Mouse (Mus musculus) testis, adult 2 months (tissue): ENCODE measurements around the gene Tbl1x. TPM values are rescaled to one million over a fixed set of nuclear protein-coding genes. Genes with fewer than 3 reads are reported as not detected.

Experiments
- H3K27ac ChIP-seq: fragments of 200-500 bp; 2 replicates; pipeline ENCODE4 v1.5.1; 2012; ENCODE audit warnings: low read depth, low read length; ENCODE audit not compliant: control insufficient read depth, insufficient read depth
- H3K27me3 ChIP-seq: fragments of 200-500 bp; 2 replicates; pipeline ENCODE4 v1.6.1; 2012; ENCODE audit warnings: mild to moderate bottlenecking, low read length, moderate library complexity; ENCODE audit not compliant: control insufficient read depth, insufficient read depth
- H3K36me3 ChIP-seq: fragments of 200-500 bp; 2 replicates; pipeline ENCODE4 v1.6.1; 2012; ENCODE audit warnings: mild to moderate bottlenecking, low read length; ENCODE audit not compliant: control insufficient read depth, insufficient read depth
- H3K4me1 ChIP-seq: fragments of 200-500 bp; 2 replicates; pipeline ENCODE4 v1.6.1; 2012; ENCODE audit warnings: low read length; ENCODE audit not compliant: control insufficient read depth, insufficient read depth
- H3K4me3 ChIP-seq: fragments of 200-500 bp; 2 replicates; pipeline ENCODE4 v1.5.1; 2012; ENCODE audit warnings: low read depth, mild to moderate bottlenecking, low read length, moderate library complexity, mixed read lengths; ENCODE audit not compliant: control insufficient read depth
- CTCF ChIP-seq: fragments of 200-500 bp; IDR thresholded peaks from 2 replicates; pipeline ENCODE4 v1.5.1; 2012; ENCODE audit warnings: low read depth, mild to moderate bottlenecking, inconsistent platforms, low read length, moderate library complexity; ENCODE audit not compliant: control insufficient read depth, insufficient read depth, insufficient replicate concordance
- POLR2A ChIP-seq: fragments of 200-500 bp; IDR thresholded peaks from 2 replicates; pipeline ENCODE4 v1.6.1; 2012; ENCODE audit warnings: low read depth, mild to moderate bottlenecking, inconsistent platforms, low read length, moderate library complexity; ENCODE audit not compliant: control insufficient read depth
- polyA plus RNA-seq: library from polyadenylated mRNA; depleted of rRNA; stranded (reverse); fragments of >200 nt; gene quantifications from 2 replicates; pipeline ENCODE4 v1.2.3, GENCODE M21; 2012

The Tbl1x gene
- polyA plus RNA-seq, 1 experiment: 5.1 TPM

DNA sequence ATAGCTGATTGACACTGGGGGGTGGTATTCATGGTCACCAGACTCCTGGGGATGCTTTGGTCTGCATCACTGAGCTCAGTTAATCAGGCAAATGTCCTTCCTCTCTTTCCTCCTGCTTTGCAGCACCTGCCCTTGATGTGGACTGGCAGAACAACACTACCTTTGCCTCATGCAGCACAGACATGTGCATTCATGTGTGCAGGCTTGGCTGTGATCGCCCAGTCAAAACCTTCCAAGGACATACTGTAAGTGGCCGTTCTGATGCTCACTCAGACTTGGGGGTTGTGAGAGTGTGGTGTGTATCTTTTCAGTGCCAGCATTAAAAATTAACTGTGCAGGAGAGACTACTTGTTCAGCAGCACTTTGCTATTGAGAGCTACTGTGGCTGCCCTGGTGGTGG, 139.4 kb downstream of the Tbl1x start:
- H3K27ac ChIP-seq: no peak overlapping the region
- TF ChIP-seq CTCF: no peak
- TF ChIP-seq POLR2A: no peak
- H3K4me3 ChIP-seq: no peak overlapping the region
- no peaks in the 10 kb centered on the region for H3K4me1 ChIP-seq
- H3K27me3 ChIP-seq: no peaks in the 10 kb centered on the region
- H3K36me3 ChIP-seq: no peaks in the 10 kb centered on the region

DNA sequence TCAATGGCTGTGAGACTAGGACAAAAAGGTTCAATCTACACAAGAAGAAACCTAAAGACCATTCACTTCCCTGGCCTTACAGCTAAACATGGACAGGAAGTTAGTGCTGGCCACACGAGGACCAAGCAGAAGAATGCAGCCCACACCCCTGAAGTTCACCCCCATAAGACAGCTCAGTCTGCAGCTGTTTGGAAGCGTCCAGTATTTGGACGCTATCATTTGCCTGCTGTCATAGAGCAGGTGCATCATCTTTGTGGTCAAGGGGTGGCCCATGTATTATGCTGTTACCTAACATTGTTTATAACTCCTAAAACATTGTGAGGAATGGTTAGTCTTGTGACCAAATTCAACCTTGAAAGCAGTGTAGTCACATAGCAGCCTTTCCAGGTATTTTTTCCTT, 151.2 kb downstream of the Tbl1x start:
- TF ChIP-seq POLR2A: no peak
- TF ChIP-seq CTCF: no peak
- Histone ChIP-seq H3K36me3 (no peaks in the 10 kb centered on the region), H3K27ac (no peak overlapping the region), H3K27me3 (no peaks in the 10 kb centered on the region), H3K4me1 (no peaks in the 10 kb centered on the region), H3K4me3 (no peak overlapping the region)

GRCm38 (mm10) chrX:77663276-77663675, 152.5 kb downstream of the Tbl1x start:
- Histone ChIP-seq H3K4me3 (no peak overlapping the region), H3K4me1 (no peaks in the 10 kb centered on the region), H3K27ac (no peak overlapping the region), H3K27me3 (no peaks in the 10 kb centered on the region), H3K36me3 (no peaks in the 10 kb centered on the region)
- TF ChIP-seq POLR2A: no peak
- TF ChIP-seq CTCF: no peak

DNA sequence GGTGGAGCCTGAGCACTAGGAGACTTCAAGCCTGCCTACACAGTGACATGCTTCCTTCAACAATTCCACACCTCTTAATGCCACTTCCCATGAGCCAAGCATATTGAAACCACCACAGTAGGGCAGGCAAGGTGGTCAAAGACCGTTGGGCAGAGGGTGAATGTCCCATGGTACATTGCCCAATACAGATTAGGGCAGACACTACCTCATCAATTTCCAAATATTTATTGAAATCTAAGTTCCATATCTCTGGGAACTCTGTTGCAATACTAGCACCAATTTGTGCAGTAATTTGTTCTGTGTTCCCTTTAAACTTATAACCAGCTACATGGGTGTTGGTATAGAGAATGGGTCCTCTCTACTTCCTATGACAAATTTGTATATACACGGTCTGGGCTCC, 154.2 kb downstream of the Tbl1x start:
- Histone ChIP-seq H3K4me3 (no peak overlapping the region), H3K36me3 (no peaks in the 10 kb centered on the region), H3K27ac (no peak overlapping the region), H3K27me3 (no peaks in the 10 kb centered on the region), H3K4me1 (no peaks in the 10 kb centered on the region)
- TF ChIP-seq POLR2A (no peak), CTCF (no peak)

GRCm38 (mm10) chrX:77666911-77667310, 156.1 kb downstream of the Tbl1x start:
- no peak overlapping the region for H3K4me3 ChIP-seq
- no peaks in the 10 kb centered on the region for H3K4me1 ChIP-seq
- no peak overlapping the region for H3K27ac ChIP-seq
- no peaks in the 10 kb centered on the region for H3K36me3 ChIP-seq
- H3K27me3 ChIP-seq: no peaks in the 10 kb centered on the region
- TF ChIP-seq POLR2A (no peak), CTCF (no peak)

GRCm38 (mm10) chrX:77667441-77667840, 156.6 kb downstream of the Tbl1x start:
- no peaks in the 10 kb centered on the region for H3K27me3 ChIP-seq
- no peaks in the 10 kb centered on the region for H3K36me3 ChIP-seq

GRCm38 (mm10) chrX:77669779-77670550, 159.2 kb downstream of the Tbl1x start:
- H3K27me3 ChIP-seq: no peaks in the 10 kb centered on the region
- H3K27ac ChIP-seq: 0 out of 2 replicates have a peak overlapping the region, but pooled peaks have one; percentile 36
- H3K4me1 ChIP-seq: no peaks in the 10 kb centered on the region
- no peak for TF ChIP-seq POLR2A
- no peak for TF ChIP-seq CTCF
- no peak overlapping the region for H3K4me3 ChIP-seq
- no peaks in the 10 kb centered on the region for H3K36me3 ChIP-seq

More at GRCm38 (mm10) chrX:77667441-77667840, 156.6 kb downstream of the Tbl1x start:
- H3K4me3 ChIP-seq: no peak overlapping the region
- TF ChIP-seq POLR2A (no peak), CTCF (no peak)
- H3K27ac ChIP-seq: no peak overlapping the region
- H3K4me1 ChIP-seq: no peaks in the 10 kb centered on the region
